In the genomic region with DNA sequence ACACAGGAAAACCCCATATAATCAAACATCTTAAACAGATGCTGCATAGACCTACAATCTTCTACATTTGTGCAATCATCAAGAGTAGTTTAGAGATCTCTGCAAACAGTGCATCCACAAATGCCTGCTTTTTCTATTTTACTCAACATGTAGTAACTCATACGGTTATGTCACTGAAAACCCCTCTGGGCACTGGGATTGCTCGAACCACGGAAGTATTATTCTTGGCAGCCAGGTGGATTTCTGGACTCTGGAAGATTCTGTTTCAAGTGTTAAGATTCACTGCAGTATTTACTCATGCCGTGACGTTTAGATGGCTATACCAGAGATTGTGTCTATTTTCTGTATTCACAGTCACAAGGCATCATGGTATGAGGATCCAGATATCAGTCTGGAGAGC, we compare ENCODE assay signal across 7 mouse cellular contexts.
A peak's percentile ranks its signal among the peaks of the same experiment; 100 is the strongest.
DNase-seq lines count a peak whose midpoint lies in the region; ATAC-seq and TF ChIP-seq lines count a peak whose summit lies in the region.

No protein-coding gene starts in this region.

- H3K4me2 ChIP-seq in lung, embryonic 14.5 days = peak overlapping the region; percentile 93
- peak overlapping the region; percentile 96; the same call in 1 of the 2 replicates for H3K4me2 ChIP-seq in forebrain, embryonic 11.5 days (ENCODE audit: low read depth, low read length, severe bottlenecking)
- H3K4me2 ChIP-seq in limb, embryonic 11.5 days (ENCODE audit: low read depth, severe bottlenecking) = peak overlapping the region; percentile 87
- H3K4me2 ChIP-seq in stomach, embryonic 15.5 days = peak overlapping the region; percentile 78

- ATAC-seq in lung, embryonic 14.5 days (ENCODE audit: insufficient read depth) = no peak
- no peak for ATAC-seq in forebrain, embryonic 11.5 days (replicated peaks; ENCODE audit: low FRiP score)
- no peak for ATAC-seq in limb, embryonic 11.5 days (ENCODE audit: insufficient number of reproducible peaks, low FRiP score, low TSS enrichment, low read depth)
- no peak for ATAC-seq in stomach, embryonic 15.5 days (ENCODE audit: insufficient read depth, low FRiP score, low read depth)

- H3K9me3 ChIP-seq in lung, embryonic 14.5 days (ENCODE audit: low read depth, low read length) = no peaks in the 10 kb centered on the region
- H3K9me3 ChIP-seq in forebrain, embryonic 11.5 days (ENCODE audit: control insufficient read depth, low read length) = no peaks in the 10 kb centered on the region
- H3K9me3 ChIP-seq in limb, embryonic 11.5 days (ENCODE audit: control insufficient read depth, low read length) = no peaks in the 10 kb centered on the region
- no peaks in the 10 kb centered on the region for H3K9me3 ChIP-seq in stomach, embryonic 15.5 days

- peaks cover 8% of the 10 kb centered on the region; the same call in 1 of the 2 replicates for H3K4me1 ChIP-seq in lung, embryonic 14.5 days (ENCODE audit: insufficient read depth)
- H3K4me1 ChIP-seq in forebrain, embryonic 11.5 days (replicated peaks; ENCODE audit: control insufficient read depth, insufficient read depth, low read length) = no peaks in the 10 kb centered on the region
- H3K4me1 ChIP-seq in limb, embryonic 11.5 days (ENCODE audit: control insufficient read depth, insufficient read depth, low read length) = peaks cover 11% of the 10 kb centered on the region; the same call in 1 of the 2 replicates
- no peaks in the 10 kb centered on the region for H3K4me1 ChIP-seq in stomach, embryonic 15.5 days

- H3K27ac ChIP-seq in lung, embryonic 14.5 days (ENCODE audit: low read depth) = no peak overlapping the region; the same call in 1 of the 2 replicates
- H3K27ac ChIP-seq in forebrain, embryonic 11.5 days (ENCODE audit: low read depth, low read length) = no peak overlapping the region
- H3K27ac ChIP-seq in limb, embryonic 11.5 days (replicated peaks; ENCODE audit: low read depth, low read length) = no peak overlapping the region
- H3K27ac ChIP-seq in stomach, embryonic 15.5 days = peak overlapping the region; percentile 91

- TF ChIP-seq CTCF in lung, embryonic 14.5 days (IDR thresholded peaks at IDR 0.05; ENCODE audit: low read depth) = no peak

- no peak for DNase-seq in lung, embryonic 14.5 days
- DNase-seq in lung, postnatal 14 days = no peak
- DNase-seq in forebrain, embryonic 11.5 days (ENCODE audit: low spot score) = no peak
- no peak for DNase-seq in limb, embryonic 11.5 days (ENCODE audit: low spot score)
- DNase-seq in ovary, adult 18-20 months (ENCODE audit: low spot score) = no peak
- DNase-seq in thymus, adult 18-20 months = no peak

- H3K36me3 ChIP-seq in lung, embryonic 14.5 days (ENCODE audit: insufficient read depth) = no peaks in the 10 kb centered on the region
- H3K36me3 ChIP-seq in forebrain, embryonic 11.5 days (ENCODE audit: control insufficient read depth, insufficient read depth, low read length) = no peaks in the 10 kb centered on the region
- no peaks in the 10 kb centered on the region for H3K36me3 ChIP-seq in limb, embryonic 11.5 days (ENCODE audit: control insufficient read depth, insufficient read depth, low read length)
- H3K36me3 ChIP-seq in stomach, embryonic 15.5 days = no peaks in the 10 kb centered on the region

- no peaks in the 10 kb centered on the region for H3K27me3 ChIP-seq in lung, embryonic 14.5 days (ENCODE audit: insufficient read depth, low read length)
- no peaks in the 10 kb centered on the region; the same call in 1 of the 2 replicates for H3K27me3 ChIP-seq in forebrain, embryonic 11.5 days (ENCODE audit: control insufficient read depth, insufficient read depth, low read length)
- no peaks in the 10 kb centered on the region for H3K27me3 ChIP-seq in limb, embryonic 11.5 days (ENCODE audit: control insufficient read depth, insufficient read depth, low read length)
- no peaks in the 10 kb centered on the region for H3K27me3 ChIP-seq in stomach, embryonic 15.5 days (replicated peaks)

- H3K4me3 ChIP-seq in lung, embryonic 14.5 days (ENCODE audit: low read depth, low read length) = peak overlapping the region; percentile 69
- H3K4me3 ChIP-seq in forebrain, embryonic 11.5 days (ENCODE audit: low read depth, low read length) = peak overlapping the region; percentile 64
- H3K4me3 ChIP-seq in limb, embryonic 11.5 days (ENCODE audit: low read depth, low read length) = peak overlapping the region; percentile 63
- H3K4me3 ChIP-seq in stomach, embryonic 15.5 days (replicated peaks) = peak overlapping the region; percentile 68

- H3K9ac ChIP-seq in lung, embryonic 14.5 days = peak overlapping the region; percentile 79
- H3K9ac ChIP-seq in forebrain, embryonic 11.5 days (ENCODE audit: low read length) = no peak overlapping the region
- no peak overlapping the region for H3K9ac ChIP-seq in limb, embryonic 11.5 days (ENCODE audit: low read length)
- H3K9ac ChIP-seq in stomach, embryonic 15.5 days = peak overlapping the region; percentile 70; the same call in 1 of the 2 replicates

- 33% methylated on average over 5 of the region's 5 CpGs for WGBS in lung, embryonic 14.5 days
- 74% methylated on average over 5 of the region's 5 CpGs for WGBS in forebrain, embryonic 11.5 days
- WGBS in limb, embryonic 11.5 days = 62% methylated on average over 5 of the region's 5 CpGs
- 45% methylated on average over 5 of the region's 5 CpGs for WGBS in stomach, embryonic 15.5 days

Comparison
In these comparisons a context has a peak if more than half of its experiments do, and no peak if none do; other contexts are left out.
1. H3K9ac ChIP-seq: peak in lung, embryonic 14.5 days (single experiment) and stomach, embryonic 15.5 days (single experiment); none in forebrain, embryonic 11.5 days (single experiment) and limb, embryonic 11.5 days (single experiment).
2. Peak in every context shown above with its lines, with median percentiles within 50 percentile points of each other: H3K4me2 ChIP-seq and H3K4me3 ChIP-seq.